Mouse (Mus musculus): Measurements from ENCODE around the gene Cend1. TPM values are rescaled to one million over a fixed set of nuclear protein-coding genes. Genes with fewer than 3 reads are reported as not detected.
A peak's percentile ranks its signal among the peaks of the same experiment; 100 is the strongest.

Cend1 gene
- polyA plus RNA-seq, 1 experiment: 6.4 TPM

- Histone ChIP-seq H3K4me3 (ENCODE audit: insufficient read depth, low read depth, low read length) (peak overlapping the region; percentile 99), H3K27ac (replicated peaks; ENCODE audit: low read depth, low read length) (peak overlapping the region; percentile 96), H3K4me1 (ENCODE audit: control insufficient read depth, insufficient read depth, insufficient read length, low read length) (peaks cover 5% of the 10 kb centered on the region; the same call in 1 of the 2 replicates)
These were observed 39.4 kb upstream of the Cend1 start for GRCm38 (mm10) chr7:141468522-141469211.

DNA sequence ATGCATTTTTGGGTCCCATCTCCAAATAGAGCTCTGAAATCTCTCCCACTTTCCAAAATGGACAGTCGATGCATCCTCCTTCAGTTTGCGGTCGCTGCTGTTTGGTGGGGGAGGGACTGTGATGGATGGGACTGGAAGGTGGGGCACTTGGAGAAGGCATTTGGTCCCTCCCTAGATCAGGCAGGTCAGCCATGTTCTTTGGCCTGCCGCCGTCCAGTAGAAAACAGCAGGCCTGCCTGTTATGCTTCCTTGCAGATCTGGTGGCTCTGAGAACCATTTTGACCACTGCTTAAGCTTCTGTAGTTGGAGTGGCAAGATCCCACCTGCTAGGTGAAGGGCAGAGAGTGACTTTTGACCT lies 38.9 kb upstream of the Cend1 start:
- Histone ChIP-seq H3K4me3 (ENCODE audit: insufficient read depth, low read depth, low read length) (peak overlapping the region; percentile 99), H3K27ac (replicated peaks; ENCODE audit: low read depth, low read length) (peak overlapping the region; percentile 96), H3K4me1 (ENCODE audit: control insufficient read depth, insufficient read depth, insufficient read length, low read length) (peaks cover 5% of the 10 kb centered on the region; the same call in 1 of the 2 replicates)

DNA sequence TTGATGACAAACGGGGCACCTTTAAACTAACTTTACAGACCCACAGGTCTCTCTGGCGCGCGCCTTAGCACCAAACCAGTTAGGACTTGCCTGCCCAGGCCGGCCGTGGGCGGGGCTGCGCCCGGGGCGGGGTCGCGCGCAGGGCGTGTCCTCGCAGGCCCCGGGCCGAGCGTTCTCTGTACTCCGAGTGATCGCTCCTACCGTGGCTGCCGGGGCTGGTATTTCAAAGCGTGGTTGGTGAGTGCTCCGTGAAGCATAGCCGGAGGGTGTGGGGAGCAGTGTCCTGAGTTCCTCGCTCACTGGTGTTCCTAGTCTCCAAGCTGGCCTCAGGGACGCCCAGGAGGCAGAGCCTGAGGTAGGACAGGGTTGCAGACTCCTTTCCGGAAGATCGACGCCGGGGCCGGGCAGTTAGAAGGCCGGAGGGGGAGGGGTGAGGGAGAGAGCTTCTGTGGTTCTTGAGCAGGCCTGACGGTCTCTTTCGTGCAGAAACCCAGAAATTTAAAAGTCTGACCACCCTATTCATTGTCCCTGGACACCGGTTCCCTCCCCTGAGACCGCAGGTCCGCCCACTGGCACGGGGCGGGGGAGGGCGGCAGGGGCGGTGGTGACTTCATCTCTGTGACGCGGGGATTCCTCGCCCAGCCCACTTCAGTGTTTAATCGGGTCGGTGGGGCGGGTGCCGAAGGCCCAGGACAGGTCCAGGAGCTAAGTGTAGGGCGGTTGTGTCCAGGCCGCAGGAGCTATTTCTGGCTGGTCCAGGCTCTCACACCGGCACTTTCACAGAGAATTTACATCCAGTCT lies 38.1 kb upstream of the Cend1 start, which contains the start of gene Cd151:
Cd151 (plus strand) TSS at position 163 of the 801 bp plus-strand sequence.
- H3K4me1 ChIP-seq (ENCODE audit: control insufficient read depth, insufficient read depth, insufficient read length, low read length): peaks cover 5% of the 10 kb centered on the region; the same call in 1 of the 2 replicates
- peak within 1 kb of the TSS; percentile 99 for H3K4me3 ChIP-seq (ENCODE audit: insufficient read depth, low read depth, low read length)
- H3K27ac ChIP-seq (replicated peaks; ENCODE audit: low read depth, low read length): peak within 1 kb of the TSS; percentile 96

- H3K4me3 ChIP-seq (ENCODE audit: insufficient read depth, low read depth, low read length): peak overlapping the region; percentile 99
- H3K4me1 ChIP-seq (ENCODE audit: control insufficient read depth, insufficient read depth, insufficient read length, low read length): peaks cover 7% of the 10 kb centered on the region; the same call in 1 of the 2 replicates
- H3K27ac ChIP-seq (replicated peaks; ENCODE audit: low read depth, low read length): peak overlapping the region; percentile 63
These were observed 37.4 kb upstream of the Cend1 start for GRCm38 (mm10) chr7:141466607-141467148.

GRCm38 (mm10) chr7:141466045-141466394 lies 36.7 kb upstream of the Cend1 start:
- Histone ChIP-seq H3K4me3 (ENCODE audit: insufficient read depth, low read depth, low read length) (peak overlapping the region; percentile 27; the same call in 1 of the 2 replicates), H3K4me1 (ENCODE audit: control insufficient read depth, insufficient read depth, insufficient read length, low read length) (peaks cover 7% of the 10 kb centered on the region; the same call in 1 of the 2 replicates), H3K27ac (replicated peaks; ENCODE audit: low read depth, low read length) (no peak overlapping the region; the same call in 1 of the 2 replicates)

- peak overlapping the region; percentile 27 for H3K4me3 ChIP-seq (ENCODE audit: insufficient read depth, low read depth, low read length)
- peaks cover 10% of the 10 kb centered on the region; the same call in 1 of the 2 replicates for H3K4me1 ChIP-seq (ENCODE audit: control insufficient read depth, insufficient read depth, insufficient read length, low read length)
- no peak overlapping the region; the same call in 1 of the 2 replicates for H3K27ac ChIP-seq (replicated peaks; ENCODE audit: low read depth, low read length)
These were observed 36.2 kb upstream of the Cend1 start for GRCm38 (mm10) chr7:141465388-141466044.

GRCm38 (mm10) chr7:141464603-141465201 lies 35.4 kb upstream of the Cend1 start:
- peaks cover 10% of the 10 kb centered on the region; the same call in 1 of the 2 replicates for H3K4me1 ChIP-seq (ENCODE audit: control insufficient read depth, insufficient read depth, insufficient read length, low read length)
- peak overlapping the region; percentile 76 for H3K27ac ChIP-seq (replicated peaks; ENCODE audit: low read depth, low read length)

GRCm38 (mm10) chr7:141463824-141464602 lies 34.7 kb upstream of the Cend1 start:
- Histone ChIP-seq H3K27ac (replicated peaks; ENCODE audit: low read depth, low read length) (peak overlapping the region; percentile 76), H3K4me3 (ENCODE audit: insufficient read depth, low read depth, low read length) (peak overlapping the region; percentile 66), H3K4me1 (ENCODE audit: control insufficient read depth, insufficient read depth, insufficient read length, low read length) (peaks cover 12% of the 10 kb centered on the region; the same call in 1 of the 2 replicates)

More at GRCm38 (mm10) chr7:141464603-141465201, 35.4 kb upstream of the Cend1 start:
- peak overlapping the region; percentile 66 for H3K4me3 ChIP-seq (ENCODE audit: insufficient read depth, low read depth, low read length)

DNA sequence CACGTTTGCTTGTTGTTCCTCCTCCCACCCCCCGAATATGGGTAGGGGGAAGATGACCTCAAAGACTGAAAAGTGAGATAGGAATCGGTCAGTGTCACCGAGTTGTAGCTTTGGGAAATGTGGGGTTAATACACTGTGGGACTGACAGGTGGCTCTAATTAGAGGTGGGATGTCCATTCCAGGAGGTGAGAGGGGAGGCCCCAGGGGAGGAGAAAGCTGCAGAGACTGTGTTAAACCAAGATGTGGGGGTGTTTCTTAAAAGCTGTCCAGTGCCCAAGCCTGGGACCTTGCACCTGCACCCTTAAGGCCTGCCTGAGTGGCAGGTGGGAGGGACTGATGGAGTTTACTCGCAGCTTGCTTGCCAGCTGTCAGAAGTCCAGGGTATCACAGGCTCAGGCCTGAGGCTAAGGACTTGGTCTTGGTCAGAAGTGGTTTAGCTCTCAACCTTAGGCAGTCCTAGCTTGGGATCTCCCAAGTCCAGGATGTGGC lies 33.1 kb upstream of the Cend1 start:
- H3K27ac ChIP-seq (replicated peaks; ENCODE audit: low read depth, low read length): peak overlapping the region; percentile 90
- peaks cover 25% of the 10 kb centered on the region for H3K4me1 ChIP-seq (ENCODE audit: control insufficient read depth, insufficient read depth, insufficient read length, low read length)

GRCm38 (mm10) chr7:141461521-141462332 lies 32.4 kb upstream of the Cend1 start:
- Histone ChIP-seq H3K4me3 (ENCODE audit: insufficient read depth, low read depth, low read length) (peak overlapping the region; percentile 66), H3K27ac (replicated peaks; ENCODE audit: low read depth, low read length) (peak overlapping the region; percentile 90), H3K4me1 (ENCODE audit: control insufficient read depth, insufficient read depth, insufficient read length, low read length) (peaks cover 26% of the 10 kb centered on the region)

More for the DNA sequence above, 33.1 kb upstream of the Cend1 start:
- peak overlapping the region; percentile 66 for H3K4me3 ChIP-seq (ENCODE audit: insufficient read depth, low read depth, low read length)

GRCm38 (mm10) chr7:141460391-141461113 lies 31.3 kb upstream of the Cend1 start, which contains the start of gene Cracr2b:
TSS of gene Cracr2b (plus strand) at chr7:141461094.
- Histone ChIP-seq H3K4me1 (ENCODE audit: control insufficient read depth, insufficient read depth, insufficient read length, low read length) (peaks cover 25% of the 10 kb centered on the region), H3K27ac (replicated peaks; ENCODE audit: low read depth, low read length) (peak within 1 kb of the TSS; percentile 90), H3K4me3 (ENCODE audit: insufficient read depth, low read depth, low read length) (peak within 1 kb of the TSS; percentile 66)

- Histone ChIP-seq H3K4me1 (ENCODE audit: control insufficient read depth, insufficient read depth, insufficient read length, low read length) (peaks cover 25% of the 10 kb centered on the region), H3K4me3 (ENCODE audit: insufficient read depth, low read depth, low read length) (no peak overlapping the region), H3K27ac (replicated peaks; ENCODE audit: low read depth, low read length) (peak overlapping the region; percentile 90)
These were observed 30.7 kb upstream of the Cend1 start for GRCm38 (mm10) chr7:141460001-141460390.

Measured in brown adipose tissue, adult 24 weeks (tissue).